Mouse (Mus musculus): ENCODE measurements around the gene Atg10. TPM values are rescaled to one million over a fixed set of nuclear protein-coding genes. Genes with fewer than 3 reads are reported as not detected.

Atg10 gene
- polyA plus RNA-seq, 1 experiment from 2014 or later, result 16.0 TPM

Other genes starting within 250 kb of the Atg10 start
- 185 and 191 TPM in 2 replicates for gene Ssbp2, start 236.3 kb upstream of the Atg10 start, polyA plus RNA-seq (2016; fragmentation: Nextera tagmentation; extraction: Ambion mirVana)

Data from forebrain, embryonic 12.5 days (tissue).